ENCODE assay signal across 7 mouse cellular contexts in genomic region chr3:100489133-100490009, GRCm38 (mm10). TPM values are rescaled to one million over a fixed set of nuclear protein-coding genes. Genes with fewer than 3 reads are reported as not detected.
DNase-seq lines count a peak whose midpoint lies in the region; ATAC-seq lines count a peak whose summit lies in the region.

Tent5c (minus strand) TSS chr3:100489324.

- peaks cover 32% of the 10 kb centered on the region for H3K4me1 ChIP-seq in embryonic facial prominence, embryonic 10.5 days
- H3K4me1 ChIP-seq in limb, embryonic 10.5 days, result peaks cover 35% of the 10 kb centered on the region
- H3K4me1 ChIP-seq in midbrain, embryonic 13.5 days (replicated peaks), result peaks cover 29% of the 10 kb centered on the region

- no peaks in the 10 kb centered on the region for H3K36me3 ChIP-seq in embryonic facial prominence, embryonic 10.5 days (replicated peaks)
- no peaks in the 10 kb centered on the region for H3K36me3 ChIP-seq in limb, embryonic 10.5 days
- no peaks in the 10 kb centered on the region for H3K36me3 ChIP-seq in midbrain, embryonic 13.5 days

- H3K9me3 ChIP-seq in embryonic facial prominence, embryonic 10.5 days, result no peaks in the 10 kb centered on the region
- H3K9me3 ChIP-seq in limb, embryonic 10.5 days (replicated peaks), result no peaks in the 10 kb centered on the region
- no peaks in the 10 kb centered on the region for H3K9me3 ChIP-seq in midbrain, embryonic 13.5 days

- WGBS in embryonic facial prominence, embryonic 10.5 days, result under 1% methylated on average over 73 of the region's 73 CpGs
- under 1% methylated on average over 70 of the region's 73 CpGs for WGBS in limb, embryonic 10.5 days
- WGBS in midbrain, embryonic 13.5 days, result under 1% methylated on average over 70 of the region's 73 CpGs

- peak within 1 kb of the TSS; percentile 96 for H3K4me2 ChIP-seq in midbrain, embryonic 13.5 days (replicated peaks)

- peak; percentile 97 for DNase-seq in adrenal gland, postnatal 10 days
- peak; percentile 95 for DNase-seq in embryonic facial prominence, embryonic 10.5 days (ENCODE audit: low spot score)
- peak; percentile 96 for DNase-seq in kidney, adult 11 months
- peak; percentile 97 for DNase-seq in limb, embryonic 10.5 days (ENCODE audit: low spot score)
- peak; percentile 94 for DNase-seq in spleen, adult 12 weeks (ENCODE audit: low spot score)

- peak within 1 kb of the TSS; percentile 56 for H3K9ac ChIP-seq in midbrain, embryonic 13.5 days (replicated peaks)

- H3K4me3 ChIP-seq in embryonic facial prominence, embryonic 10.5 days, result peak within 1 kb of the TSS; percentile 80
- H3K4me3 ChIP-seq in limb, embryonic 10.5 days, result peak within 1 kb of the TSS; percentile 76
- peak within 1 kb of the TSS; percentile 70 for H3K4me3 ChIP-seq in midbrain, embryonic 13.5 days (replicated peaks)

- ATAC-seq in granulocyte monocyte progenitor cell, adult 5-6 weeks (replicated peaks; ENCODE audit: poor library complexity, severe bottlenecking), result peak; percentile 82
- ATAC-seq in midbrain, embryonic 13.5 days, result peak; percentile 88

- peaks cover 72% of the 10 kb centered on the region for H3K27me3 ChIP-seq in embryonic facial prominence, embryonic 10.5 days (replicated peaks; ENCODE audit: low read depth, poor library complexity, severe bottlenecking)
- H3K27me3 ChIP-seq in limb, embryonic 10.5 days (ENCODE audit: low read depth, poor library complexity, severe bottlenecking), result peaks cover 60% of the 10 kb centered on the region
- peaks cover 59% of the 10 kb centered on the region for H3K27me3 ChIP-seq in midbrain, embryonic 13.5 days

- H3K27ac ChIP-seq in embryonic facial prominence, embryonic 10.5 days (replicated peaks), result peak within 1 kb of the TSS; percentile 81
- peak within 1 kb of the TSS; percentile 87 for H3K27ac ChIP-seq in limb, embryonic 10.5 days
- H3K27ac ChIP-seq in midbrain, embryonic 13.5 days, result no peak within 1 kb of the TSS

RNA-seq across cellular contexts. Expression of gene Tent5c, which starts in this region (rescaled TPM):
- 10 to 100 TPM; 18.1 to 23.5 TPM for total RNA-seq in adrenal gland, postnatal 10 days (2021)
- polyA plus RNA-seq in embryonic facial prominence, embryonic 10.5 days (2016; fragmentation: Nextera tagmentation; extraction: Ambion mirVana), result 1.2 and 1.7 TPM in 2 replicates
- total RNA-seq in granulocyte monocyte progenitor cell, adult 5-6 weeks (2014; fragmentation: Nextera tagmentation), result 0.34 TPM in 1 of 2 replicates, not detected in the other
- total RNA-seq in granulocyte monocyte progenitor cell, adult 5-6 weeks (2017), result 0.36 and 0.47 TPM in 2 replicates
- polyA plus RNA-seq in limb, embryonic 10.5 days (2016; fragmentation: Nextera tagmentation; extraction: Ambion mirVana), result 1.0 and 2.0 TPM in 2 replicates
- polyA plus RNA-seq in midbrain, embryonic 13.5 days (2015; fragmentation: Nextera tagmentation; extraction: Ambion mirVana), result 3.9 and 4.8 TPM in 2 replicates

Comparison
In these comparisons a context has a peak if more than half of its experiments do, and no peak if none do; other contexts are left out.
1. RNA of gene Tent5c (total RNA-seq): 18.1 to 23.5 TPM in adrenal gland, postnatal 10 days; 0.34 to 0.47 TPM in granulocyte monocyte progenitor cell, adult 5-6 weeks; every median in the first group is over 10 times any median in the second.
2. Peak in ATAC-seq in granulocyte monocyte progenitor cell, adult 5-6 weeks; RNA of the gene not detected or under 1 TPM.
3. Peak in every context shown above with its lines, with median percentiles within 50 percentile points of each other: DNase-seq and H3K4me3 ChIP-seq.